Mouse (Mus musculus): ENCODE measurements around the gene Scube3.
A peak's percentile ranks its signal among the peaks of the same experiment; 100 is the strongest.

The Scube3 gene

DNA sequence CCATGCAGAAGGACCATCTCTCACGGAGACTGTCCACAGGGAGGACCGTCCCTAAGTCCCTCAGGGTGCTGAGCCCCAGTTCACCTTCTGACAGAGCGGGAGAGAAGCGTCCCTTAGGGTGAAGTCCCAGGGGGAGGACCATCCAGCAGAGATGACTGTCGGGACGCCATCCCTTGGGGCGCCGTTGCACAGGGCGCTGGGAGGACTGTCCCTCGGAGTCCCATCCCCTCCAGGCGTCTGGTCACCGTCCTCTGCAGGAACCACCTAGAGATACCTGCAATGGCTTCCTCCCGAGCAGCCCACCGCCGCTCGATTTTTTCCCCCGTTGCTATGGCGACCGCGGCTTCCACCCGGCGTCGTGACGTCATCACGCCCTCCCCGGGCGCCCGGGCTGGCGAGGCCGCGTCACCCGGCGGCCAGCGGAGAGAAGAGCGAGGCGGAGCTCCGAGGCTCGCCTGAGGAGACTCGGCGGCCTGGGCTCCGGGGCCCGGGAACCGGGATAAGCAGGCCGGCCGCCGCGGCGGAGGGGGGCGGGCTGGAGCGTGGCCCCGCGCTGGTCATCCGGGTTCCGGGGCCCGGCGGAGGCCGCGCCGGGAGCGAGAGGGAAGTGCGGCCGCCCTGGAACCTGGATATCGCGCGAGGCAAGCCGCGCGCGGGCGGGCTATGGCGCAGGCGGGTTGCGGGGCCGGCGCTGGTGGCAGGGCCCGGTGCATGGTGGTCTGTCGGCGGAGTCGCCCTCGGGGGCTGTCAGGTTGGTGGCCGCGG, 35.0 kb downstream of the Scube3 start, which contains the start of gene Zfp523:
TSS of gene Zfp523 (plus strand) at position 355 of the 765 bp plus-strand sequence.
- peak; percentile 87 for DNase-seq (ENCODE audit: low read depth, low spot score)

- DNase-seq (ENCODE audit: low read depth, low spot score) = peak; percentile 79
Observed at GRCm38 (mm10) chr17:28177540-28178046, 35.7 kb downstream of the Scube3 start.

GRCm38 (mm10) chr17:28180331-28180730, 38.4 kb downstream of the Scube3 start:
- DNase-seq (ENCODE audit: low read depth, low spot score) = peak; percentile 73

- no peak for DNase-seq (ENCODE audit: low read depth, low spot score)
Observed at GRCm38 (mm10) chr17:28180783-28181544, 39.0 kb downstream of the Scube3 start.

GRCm38 (mm10) chr17:28184971-28185638, 43.2 kb downstream of the Scube3 start:
- no peak for DNase-seq (ENCODE audit: low read depth, low spot score)

DNA sequence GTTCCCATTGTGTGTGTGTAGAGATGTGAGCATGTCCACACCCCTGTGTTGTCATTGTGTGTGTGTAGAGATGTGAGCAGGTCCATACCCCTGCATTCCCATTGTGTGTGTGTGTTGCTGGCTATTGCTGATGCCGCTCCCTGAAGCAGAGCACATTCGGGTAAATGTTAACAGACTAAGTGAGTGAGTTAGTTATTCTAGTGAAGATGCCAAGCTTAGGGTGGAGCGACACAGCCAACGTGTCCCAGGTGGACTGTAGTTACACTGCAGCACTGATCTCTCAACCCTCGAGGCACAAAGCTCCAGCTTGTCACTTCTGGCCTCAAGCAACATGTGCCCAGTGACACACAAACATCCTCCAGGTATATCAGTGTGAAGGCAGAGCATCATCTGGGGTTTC, 46.4 kb downstream of the Scube3 start:
- DNase-seq (ENCODE audit: low read depth, low spot score) = no peak

- peak; percentile 39 for DNase-seq (ENCODE audit: low read depth, low spot score)
Observed at GRCm38 (mm10) chr17:28192754-28193153, 50.8 kb downstream of the Scube3 start.

DNA sequence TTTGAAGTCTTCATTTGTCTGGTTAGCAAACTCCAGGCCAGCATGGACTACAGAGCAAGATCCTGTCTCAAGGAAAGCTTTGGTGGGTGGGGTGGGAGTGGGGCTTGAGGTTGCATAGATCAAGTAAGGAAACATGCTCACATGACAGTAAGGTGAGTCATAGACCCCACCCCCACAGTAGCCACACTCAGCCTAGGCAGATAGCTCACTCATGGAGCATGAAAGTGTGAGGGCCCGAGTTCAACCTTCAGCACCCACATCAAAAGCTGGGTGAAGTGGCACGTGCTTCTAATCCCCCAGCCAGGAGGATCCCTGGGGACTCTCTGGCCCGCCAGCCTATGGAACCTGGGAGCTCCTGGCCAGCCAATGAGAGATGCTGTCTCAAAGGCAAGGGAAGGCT, 51.6 kb downstream of the Scube3 start:
- DNase-seq (ENCODE audit: low read depth, low spot score) = no peak

DNA sequence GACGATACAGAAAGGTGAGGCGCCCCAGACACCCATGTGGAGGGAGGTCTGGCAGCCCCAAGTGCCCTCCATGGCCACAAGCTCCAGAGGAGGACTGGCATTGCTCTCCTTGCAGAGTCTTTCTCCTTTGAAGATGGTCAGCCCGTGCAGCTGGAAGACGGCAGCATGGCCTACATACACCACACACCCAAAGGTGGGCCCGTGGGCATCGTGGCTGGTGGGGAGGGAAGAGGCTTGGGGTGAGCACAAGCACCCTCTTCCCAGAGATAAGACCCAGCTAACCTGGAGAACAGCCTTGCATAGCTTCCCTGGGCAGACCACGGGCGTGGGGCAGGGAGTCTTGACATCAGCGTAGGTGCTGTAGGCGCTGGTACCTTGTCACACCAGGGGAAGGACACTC, 53.1 kb downstream of the Scube3 start:
- DNase-seq (ENCODE audit: low read depth, low spot score) = no peak

DNA sequence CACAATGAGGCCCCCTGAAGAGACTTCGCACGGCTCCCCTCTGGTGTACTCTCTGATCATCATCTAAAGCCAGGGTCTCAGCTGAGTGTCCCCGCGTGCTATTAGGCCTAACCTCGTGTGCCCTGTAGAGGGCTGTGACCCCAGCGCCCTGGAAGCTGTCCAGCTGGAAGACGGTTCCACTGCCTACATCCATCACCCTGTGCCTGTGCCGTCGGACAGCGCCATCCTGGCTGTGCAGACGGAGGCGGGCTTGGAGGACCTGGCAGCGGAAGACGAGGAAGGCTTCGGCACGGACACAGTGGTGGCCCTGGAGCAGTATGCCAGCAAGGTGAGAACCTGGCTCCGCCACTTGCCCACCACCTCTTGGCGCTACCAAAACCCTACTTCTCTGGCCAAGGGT, 55.7 kb downstream of the Scube3 start:
- DNase-seq (ENCODE audit: low read depth, low spot score) = no peak

GRCm38 (mm10) chr17:28201982-28202381, 60.0 kb downstream of the Scube3 start:
- no peak for DNase-seq (ENCODE audit: low read depth, low spot score)

- peak; percentile 84 for DNase-seq (ENCODE audit: low read depth, low spot score)
Observed at GRCm38 (mm10) chr17:28204052-28204720, 62.2 kb downstream of the Scube3 start.

- no peak for DNase-seq (ENCODE audit: low read depth, low spot score)
Observed at GRCm38 (mm10) chr17:28205443-28205842, 63.5 kb downstream of the Scube3 start.

DNA sequence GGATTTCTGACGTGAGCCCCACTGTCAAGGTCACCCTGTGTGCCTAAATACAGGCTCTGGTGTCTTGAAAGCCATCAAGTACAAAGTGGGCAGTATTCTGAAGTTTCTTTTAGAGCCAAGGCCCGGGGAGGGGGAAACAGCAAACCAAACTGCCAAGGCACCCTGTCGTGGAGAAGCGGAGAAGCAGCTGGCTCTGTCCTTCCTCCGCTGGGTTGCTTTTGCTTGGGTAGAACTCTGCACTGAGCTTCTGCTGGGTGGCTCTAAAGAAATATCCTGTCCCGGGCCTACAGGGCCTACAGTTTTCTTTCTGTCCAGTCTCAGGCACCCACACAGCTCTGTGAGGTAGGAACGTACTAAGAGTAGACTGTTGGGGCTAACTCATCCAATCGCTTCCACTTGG, 65.2 kb downstream of the Scube3 start:
- DNase-seq (ENCODE audit: low read depth, low spot score) = no peak

GRCm38 (mm10) chr17:28207591-28208313, 65.8 kb downstream of the Scube3 start, which contains the start of gene Def6:
Gene Def6, plus strand, starts transcription at chr17:28207778.
- DNase-seq (ENCODE audit: low read depth, low spot score) = peak; percentile 89

GRCm38 (mm10) chr17:28208314-28208612, 66.3 kb downstream of the Scube3 start:
- DNase-seq (ENCODE audit: low read depth, low spot score) = no peak

- no peak for DNase-seq (ENCODE audit: low read depth, low spot score)
Observed at GRCm38 (mm10) chr17:28209457-28210110, 67.6 kb downstream of the Scube3 start.

DNA sequence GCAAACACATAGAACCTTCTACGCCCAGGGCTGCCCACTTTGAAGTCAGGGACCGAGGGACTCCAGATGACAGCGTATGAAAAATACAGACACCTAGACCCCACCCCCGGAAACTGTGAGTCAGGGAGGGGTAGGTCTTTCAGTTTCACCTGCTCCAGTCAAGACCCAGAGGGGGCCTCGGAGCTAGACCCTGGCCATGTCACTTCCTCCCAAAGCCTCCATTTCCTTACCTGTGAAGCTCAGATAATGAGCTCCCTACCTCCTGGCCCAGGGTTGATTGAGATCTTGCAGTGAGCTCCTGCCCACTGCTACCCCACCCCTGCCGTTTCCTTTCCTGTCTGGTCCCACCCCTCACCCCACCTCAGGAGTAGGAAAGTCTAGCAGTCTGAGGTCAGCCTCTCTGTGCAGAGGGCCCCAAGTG, 70.0 kb downstream of the Scube3 start:
- peak; percentile 38 for DNase-seq (ENCODE audit: low read depth, low spot score)

DNA sequence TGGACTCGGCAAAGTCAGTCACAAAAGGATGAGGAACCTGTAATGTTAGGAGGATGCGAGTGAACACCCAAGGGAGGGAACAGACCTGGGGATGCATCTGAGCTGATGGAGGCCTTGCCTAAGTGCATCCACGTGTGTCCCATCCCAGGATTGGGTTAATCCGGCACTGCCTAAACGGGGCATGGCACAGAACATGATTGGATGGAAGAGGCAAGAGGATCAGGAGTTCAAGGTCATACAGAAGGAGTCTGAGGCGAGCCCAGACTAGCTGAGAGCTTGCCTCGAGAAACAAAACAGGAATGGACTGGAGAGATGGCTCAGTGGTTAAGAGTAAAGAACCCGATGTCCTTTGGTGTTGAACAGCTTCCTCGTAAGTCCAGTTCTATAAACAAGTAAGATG, 70.5 kb downstream of the Scube3 start:
- peak; percentile 66 for DNase-seq (ENCODE audit: low read depth, low spot score)

- DNase-seq (ENCODE audit: low read depth, low spot score) = peak; percentile 69
Observed at GRCm38 (mm10) chr17:28213236-28213635, 71.3 kb downstream of the Scube3 start.

Data from R1 (cell line).